Mouse (Mus musculus) kidney, embryonic 15.5 days (tissue): ENCODE measurements around the gene Dnajc25. TPM values are rescaled to one million over a fixed set of nuclear protein-coding genes. Genes with fewer than 3 reads are reported as not detected.

Experiments used
- ATAC-seq: fragments of 200-750 bp; cut with Nextera tagmentation; replicated peaks from 2 replicates; pipeline ENCODE4 v1.8.0; 2017; ENCODE audit warnings: moderate TSS enrichment; ENCODE audit not compliant: low FRiP score
- H3K27ac ChIP-seq: fragments of 300-500 bp; sonication (generic); 2 replicates; pipeline ENCODE4 v1.5.1; 2015; ENCODE audit warnings: mild to moderate bottlenecking, inconsistent platforms
- H3K27me3 ChIP-seq: fragments of 300-500 bp; sonication (generic); 2 replicates; pipeline ENCODE4 v1.6.1; 2015; ENCODE audit warnings: inconsistent platforms
- H3K36me3 ChIP-seq: fragments of 300-500 bp; sonication (generic); 2 replicates; pipeline ENCODE4 v1.6.1; 2015; ENCODE audit warnings: inconsistent platforms
- H3K4me1 ChIP-seq: fragments of 300-500 bp; sonication (generic); 2 replicates; pipeline ENCODE4 v1.6.1; 2015; ENCODE audit warnings: inconsistent platforms
- H3K4me2 ChIP-seq: fragments of 300-500 bp; sonication (generic); 2 replicates; pipeline ENCODE4 v1.6.1; 2015; ENCODE audit warnings: moderate library complexity, mild to moderate bottlenecking, inconsistent platforms
- H3K4me3 ChIP-seq: fragments of 300-500 bp; sonication (generic); replicated peaks from 2 replicates; pipeline ENCODE4 v1.5.1; 2015; ENCODE audit warnings: mild to moderate bottlenecking, inconsistent platforms
- H3K9ac ChIP-seq: fragments of 300-500 bp; sonication (generic); 2 replicates; pipeline ENCODE4 v1.6.1; 2015; ENCODE audit warnings: mild to moderate bottlenecking, inconsistent platforms
- H3K9me3 ChIP-seq: fragments of 300-500 bp; sonication (generic); replicated peaks from 2 replicates; pipeline ENCODE4 v1.6.1; 2016; ENCODE audit warnings: inconsistent platforms
- WGBS: fragments of 180-500 bp; shearing (Covaris S2); methylation state at CpG from one replicate; pipeline ENCODE4 v1.1.7; 2015; ENCODE audit warnings: mixed read lengths; 5-methylcytosine and 5-hydroxymethylcytosine counted together
- polyA plus RNA-seq: library from polyadenylated mRNA; unstranded; fragments of >200 nt; fragmentation: Nextera tagmentation; extraction: Ambion mirVana; gene quantifications from 2 replicates; pipeline ENCODE4 v1.2.1, GENCODE M21; 2015

Gene Dnajc25
- polyA plus RNA-seq, 1 experiment from 2014 or later: 10.2 TPM

- no peaks in the 10 kb centered on the region for H3K9me3 ChIP-seq
- no peak overlapping the region for H3K9ac ChIP-seq
- WGBS: 78% methylated on average over 3 of the region's 3 CpGs
- no peak for ATAC-seq
- H3K36me3 ChIP-seq: peaks cover 29% of the 10 kb centered on the region
- H3K4me1 ChIP-seq: peaks cover 15% of the 10 kb centered on the region
- H3K4me3 ChIP-seq: no peak overlapping the region
- H3K27ac ChIP-seq: no peak overlapping the region
- H3K4me2 ChIP-seq: no peak overlapping the region
- H3K27me3 ChIP-seq: no peaks in the 10 kb centered on the region
Observed at GRCm38 (mm10) chr4:59037525-59037924, 42.7 kb downstream of the Dnajc25 start.

GRCm38 (mm10) chr4:59040397-59041287, 45.8 kb downstream of the Dnajc25 start:
- H3K27me3 ChIP-seq: no peaks in the 10 kb centered on the region
- H3K36me3 ChIP-seq: peaks cover 32% of the 10 kb centered on the region
- ATAC-seq: no peak
- H3K9me3 ChIP-seq: no peaks in the 10 kb centered on the region
- WGBS: 86% methylated on average over 11 of the region's 11 CpGs
- H3K4me2 ChIP-seq: no peak overlapping the region
- no peak overlapping the region for H3K27ac ChIP-seq
- no peak overlapping the region for H3K4me3 ChIP-seq
- peaks cover 12% of the 10 kb centered on the region for H3K4me1 ChIP-seq
- no peak overlapping the region for H3K9ac ChIP-seq

GRCm38 (mm10) chr4:59043074-59043473, 48.2 kb downstream of the Dnajc25 start:
- WGBS: 96% methylated on average over 5 of the region's 5 CpGs
- H3K4me2 ChIP-seq: no peak overlapping the region
- peaks cover 32% of the 10 kb centered on the region for H3K36me3 ChIP-seq
- H3K4me3 ChIP-seq: no peak overlapping the region
- H3K9ac ChIP-seq: no peak overlapping the region
- H3K9me3 ChIP-seq: no peaks in the 10 kb centered on the region
- no peak for ATAC-seq
- no peaks in the 10 kb centered on the region for H3K27me3 ChIP-seq
- H3K4me1 ChIP-seq: no peaks in the 10 kb centered on the region
- no peak overlapping the region for H3K27ac ChIP-seq

- no peak for ATAC-seq
- 92% methylated on average over 6 of the region's 6 CpGs for WGBS
- H3K36me3 ChIP-seq: peaks cover 29% of the 10 kb centered on the region
- H3K9me3 ChIP-seq: no peaks in the 10 kb centered on the region; the same call in 1 of the 2 replicates
- no peak overlapping the region for H3K4me2 ChIP-seq
- no peak overlapping the region for H3K4me3 ChIP-seq
- no peak overlapping the region for H3K9ac ChIP-seq
- H3K4me1 ChIP-seq: no peaks in the 10 kb centered on the region
- H3K27me3 ChIP-seq: no peaks in the 10 kb centered on the region
- no peak overlapping the region for H3K27ac ChIP-seq
Observed at GRCm38 (mm10) chr4:59043891-59044290, 49.0 kb downstream of the Dnajc25 start.

- 38% methylated on average over 3 of the region's 3 CpGs for WGBS
- H3K36me3 ChIP-seq: 0 out of 2 replicates have a peak, but pooled peaks cover 2% of the 10 kb centered on the region
- no peak overlapping the region for H3K4me2 ChIP-seq
- H3K27ac ChIP-seq: no peak overlapping the region
- no peaks in the 10 kb centered on the region for H3K27me3 ChIP-seq
- no peak overlapping the region for H3K4me3 ChIP-seq
- no peaks in the 10 kb centered on the region for H3K4me1 ChIP-seq
- ATAC-seq: no peak
- H3K9ac ChIP-seq: no peak overlapping the region
- no peaks in the 10 kb centered on the region; the same call in 1 of the 2 replicates for H3K9me3 ChIP-seq
Observed at GRCm38 (mm10) chr4:59047222-59047621, 52.4 kb downstream of the Dnajc25 start.

- H3K4me2 ChIP-seq: no peak overlapping the region
- no peak for ATAC-seq
- no peak overlapping the region for H3K4me3 ChIP-seq
- H3K36me3 ChIP-seq: no peaks in the 10 kb centered on the region
- no peaks in the 10 kb centered on the region for H3K4me1 ChIP-seq
- WGBS: 93% methylated on average over 1 of the region's 1 CpGs
- no peaks in the 10 kb centered on the region for H3K27me3 ChIP-seq
- no peak overlapping the region for H3K27ac ChIP-seq
- H3K9me3 ChIP-seq: no peaks in the 10 kb centered on the region; the same call in 1 of the 2 replicates
- H3K9ac ChIP-seq: no peak overlapping the region
Observed at GRCm38 (mm10) chr4:59051081-59051480, 56.2 kb downstream of the Dnajc25 start.

GRCm38 (mm10) chr4:59057929-59058328, 63.1 kb downstream of the Dnajc25 start:
- H3K4me1 ChIP-seq: no peaks in the 10 kb centered on the region
- H3K9me3 ChIP-seq: no peaks in the 10 kb centered on the region
- no peak overlapping the region for H3K9ac ChIP-seq
- H3K27me3 ChIP-seq: no peaks in the 10 kb centered on the region
- H3K36me3 ChIP-seq: no peaks in the 10 kb centered on the region
- no peak overlapping the region for H3K4me2 ChIP-seq
- ATAC-seq: no peak
- WGBS: 81% methylated on average over 3 of the region's 3 CpGs
- no peak overlapping the region for H3K27ac ChIP-seq
- no peak overlapping the region for H3K4me3 ChIP-seq

GRCm38 (mm10) chr4:59062526-59062925, 67.7 kb downstream of the Dnajc25 start:
- Histone ChIP-seq H3K9ac (no peak overlapping the region), H3K4me2 (no peak overlapping the region), H3K9me3 (no peaks in the 10 kb centered on the region), H3K27ac (no peak overlapping the region), H3K4me1 (no peaks in the 10 kb centered on the region), H3K27me3 (no peaks in the 10 kb centered on the region), H3K36me3 (no peaks in the 10 kb centered on the region), H3K4me3 (no peak overlapping the region)
- 71% methylated on average over 12 of the region's 12 CpGs for WGBS
- no peak for ATAC-seq

- Histone ChIP-seq H3K36me3 (no peaks in the 10 kb centered on the region), H3K4me1 (no peaks in the 10 kb centered on the region), H3K4me2 (no peak overlapping the region), H3K4me3 (no peak overlapping the region), H3K27ac (no peak overlapping the region), H3K9ac (no peak overlapping the region), H3K9me3 (no peaks in the 10 kb centered on the region), H3K27me3 (no peaks in the 10 kb centered on the region)
- 70% methylated on average over 3 of the region's 3 CpGs for WGBS
- ATAC-seq: no peak
Observed at GRCm38 (mm10) chr4:59069276-59069675, 74.4 kb downstream of the Dnajc25 start.

Other genes with a start within 250 kb of the Dnajc25 start
- not detected in 2 replicates for gene Olfr267, start 207.3 kb upstream of the Dnajc25 start, polyA plus RNA-seq
- 27.8 and 31.0 TPM in 2 replicates for gene Ecpas, start 82.3 kb upstream of the Dnajc25 start, polyA plus RNA-seq
- gene Zkscan16, start 51.4 kb upstream of the Dnajc25 start, polyA plus RNA-seq: 0.74 and 0.84 TPM in 2 replicates
- gene Ptgr1, start 7.9 kb upstream of the Dnajc25 start, polyA plus RNA-seq: 22.2 and 24.6 TPM in 2 replicates
- 14.4 and 15.2 TPM in 2 replicates for gene Gm20503, start 8.1 kb downstream of the Dnajc25 start, polyA plus RNA-seq
- 101 and 105 TPM in 2 replicates for gene Gng10, start 40.0 kb downstream of the Dnajc25 start, polyA plus RNA-seq
- gene AI481877, start 143.9 kb downstream of the Dnajc25 start, polyA plus RNA-seq: not detected in 2 replicates
- 7.6 and 8.0 TPM in 2 replicates for gene Ugcg, start 194.2 kb downstream of the Dnajc25 start, polyA plus RNA-seq